Mouse (Mus musculus) midbrain, embryonic 10.5 days (tissue): ENCODE results near the gene Acacb. TPM values are rescaled to one million over a fixed set of nuclear protein-coding genes. Genes with fewer than 3 reads are reported as not detected.

Source experiments
- DNase-seq: peaks from one replicate; pipeline ENCODE4 v3.0.0-alpha.2; 2017; ENCODE audit warnings: low spot score
- H3K27ac ChIP-seq: fragments of 300-500 bp; sonication (generic); replicated peaks from 2 replicates; pipeline ENCODE4 v1.5.1; 2016; ENCODE audit warnings: mild to moderate bottlenecking
- H3K27me3 ChIP-seq: fragments of 300-500 bp; sonication (generic); 2 replicates; pipeline ENCODE4 v1.6.1; 2016; ENCODE audit warnings: low read depth, mild to moderate bottlenecking; ENCODE audit not compliant: poor library complexity, severe bottlenecking
- H3K36me3 ChIP-seq: fragments of 300-500 bp; sonication (generic); 2 replicates; pipeline ENCODE4 v1.6.1; 2016; ENCODE audit warnings: mild to moderate bottlenecking, moderate library complexity
- H3K4me1 ChIP-seq: fragments of 300-500 bp; sonication (generic); 2 replicates; pipeline ENCODE4 v1.6.1; 2016
- H3K4me3 ChIP-seq: fragments of 300-500 bp; sonication (generic); 2 replicates; pipeline ENCODE4 v1.5.1; 2016; ENCODE audit warnings: mild to moderate bottlenecking, moderate library complexity
- H3K9me3 ChIP-seq: fragments of 300-500 bp; sonication (generic); replicated peaks from 2 replicates; pipeline ENCODE4 v1.6.1; 2016; ENCODE audit warnings: mild to moderate bottlenecking
- WGBS: fragments of 180-500 bp; shearing (Covaris S2); methylation state at CpG from one replicate; pipeline ENCODE4 v1.1.7; 2016; 5-methylcytosine and 5-hydroxymethylcytosine counted together
- polyA plus RNA-seq: library from polyadenylated mRNA; unstranded; fragments of >200 nt; fragmentation: Nextera tagmentation; extraction: Ambion mirVana; gene quantifications from 2 replicates; pipeline ENCODE4 v1.2.1, GENCODE M21; 2016

The Acacb gene
- polyA plus RNA-seq, 1 experiment from 2014 or later: 2.6 TPM

GRCm38 (mm10) chr5:114147043-114147972 lies 973 bp downstream of the Acacb start:
- Histone ChIP-seq H3K9me3 (no peaks in the 10 kb centered on the region), H3K4me1 (peaks cover 21% of the 10 kb centered on the region), H3K4me3 (no peak overlapping the region), H3K36me3 (no peaks in the 10 kb centered on the region), H3K27ac (no peak overlapping the region), H3K27me3 (no peaks in the 10 kb centered on the region)
- no peak for DNase-seq
- WGBS: 84% methylated on average over 14 of the region's 14 CpGs

DNA sequence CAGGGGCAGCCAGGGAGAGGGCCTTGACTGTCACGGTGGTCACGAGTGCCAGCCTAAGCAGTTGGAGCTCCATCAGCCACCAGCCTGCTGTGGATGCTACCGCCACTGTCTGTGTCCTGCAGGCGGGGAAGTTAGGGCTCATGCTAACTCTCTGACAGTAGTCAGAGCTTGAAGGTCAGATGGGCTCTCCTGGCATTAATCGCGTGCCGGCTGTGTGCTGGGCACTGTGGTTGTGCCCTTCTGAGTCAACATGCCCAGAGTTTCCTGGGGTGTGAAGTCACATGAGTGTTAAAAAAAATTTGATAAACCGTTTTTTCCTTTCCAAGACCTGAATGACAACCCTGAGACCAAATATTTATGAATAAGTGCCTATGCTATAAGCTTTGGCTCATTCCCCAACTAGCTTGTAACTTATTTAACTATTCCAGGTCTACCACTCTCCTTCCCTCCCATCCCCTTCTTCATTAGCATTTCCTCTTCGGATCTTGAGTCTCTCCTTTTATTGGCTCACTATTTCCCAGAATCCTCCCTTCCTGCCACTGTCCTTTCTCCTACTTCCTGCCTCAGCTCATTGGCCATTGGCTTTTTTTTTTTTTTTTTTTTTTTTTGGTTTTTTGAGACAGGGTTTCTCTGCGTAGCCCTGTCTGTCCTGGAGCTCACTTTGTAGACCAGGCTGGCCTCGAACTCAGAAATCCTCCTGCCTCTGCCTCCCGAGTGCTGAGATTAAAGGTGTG lies 6.2 kb downstream of the Acacb start:
- Histone ChIP-seq H3K27ac (no peak overlapping the region), H3K4me3 (no peak overlapping the region), H3K9me3 (no peaks in the 10 kb centered on the region), H3K27me3 (no peaks in the 10 kb centered on the region), H3K4me1 (peaks cover 9% of the 10 kb centered on the region), H3K36me3 (no peaks in the 10 kb centered on the region)
- DNase-seq: no peak
- 86% methylated on average over 12 of the region's 12 CpGs for WGBS

DNA sequence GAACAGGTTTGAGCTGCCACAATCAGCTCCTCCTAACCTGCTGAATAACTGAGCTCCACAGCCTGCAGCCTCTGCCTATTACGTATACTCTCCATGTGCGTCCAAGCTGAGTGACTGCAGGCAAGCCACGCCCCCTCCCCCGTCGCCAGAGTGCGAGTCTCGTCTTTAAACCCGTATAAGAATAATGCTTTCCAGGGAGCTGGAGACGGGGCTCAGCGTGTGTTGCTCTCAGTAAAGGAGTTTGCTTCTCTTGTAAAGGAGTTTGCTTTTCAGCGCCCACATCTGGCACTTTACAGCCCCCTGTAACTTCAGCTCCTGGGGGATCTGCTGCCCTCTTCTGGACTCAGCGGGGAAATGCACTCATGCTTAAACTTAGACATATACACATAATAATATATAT lies 7.2 kb downstream of the Acacb start:
- 2% methylated on average over 12 of the region's 12 CpGs for WGBS
- Histone ChIP-seq H3K4me1 (peaks cover 9% of the 10 kb centered on the region), H3K27me3 (no peaks in the 10 kb centered on the region), H3K4me3 (peak overlapping the region; percentile 49), H3K27ac (no peak overlapping the region), H3K36me3 (no peaks in the 10 kb centered on the region), H3K9me3 (no peaks in the 10 kb centered on the region)
- peak; percentile 49 for DNase-seq

DNA sequence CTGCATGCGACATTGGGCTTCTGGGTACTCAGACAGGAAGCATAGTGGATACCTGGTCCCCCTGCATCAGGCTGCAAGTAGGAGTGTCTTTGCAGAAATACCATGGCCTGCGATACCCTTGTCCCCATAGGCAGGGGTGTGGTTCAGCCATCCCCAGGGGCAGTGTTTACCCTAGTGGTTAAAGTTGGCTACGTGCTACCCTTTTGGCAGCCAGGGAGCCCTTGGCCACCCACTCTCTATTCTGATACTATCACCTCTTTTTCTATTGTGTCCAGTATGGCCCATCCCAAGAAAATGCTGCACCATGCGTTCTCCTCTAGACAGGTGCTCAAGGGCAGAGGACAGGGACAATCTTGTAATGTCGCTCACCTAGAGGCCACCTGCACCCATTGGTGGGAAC lies 8.4 kb downstream of the Acacb start:
- H3K4me1 ChIP-seq: peaks cover 9% of the 10 kb centered on the region
- H3K36me3 ChIP-seq: no peaks in the 10 kb centered on the region
- H3K9me3 ChIP-seq: no peaks in the 10 kb centered on the region
- H3K27ac ChIP-seq: no peak overlapping the region
- DNase-seq: no peak
- H3K27me3 ChIP-seq: no peaks in the 10 kb centered on the region
- no peak overlapping the region for H3K4me3 ChIP-seq
- 79% methylated on average over 5 of the region's 5 CpGs for WGBS

GRCm38 (mm10) chr5:114155168-114155933 lies 9.0 kb downstream of the Acacb start:
- Histone ChIP-seq H3K27me3 (no peaks in the 10 kb centered on the region), H3K9me3 (no peaks in the 10 kb centered on the region), H3K36me3 (no peaks in the 10 kb centered on the region), H3K27ac (no peak overlapping the region), H3K4me3 (no peak overlapping the region), H3K4me1 (peaks cover 9% of the 10 kb centered on the region)
- DNase-seq: no peak
- WGBS: 71% methylated on average over 9 of the region's 9 CpGs

DNA sequence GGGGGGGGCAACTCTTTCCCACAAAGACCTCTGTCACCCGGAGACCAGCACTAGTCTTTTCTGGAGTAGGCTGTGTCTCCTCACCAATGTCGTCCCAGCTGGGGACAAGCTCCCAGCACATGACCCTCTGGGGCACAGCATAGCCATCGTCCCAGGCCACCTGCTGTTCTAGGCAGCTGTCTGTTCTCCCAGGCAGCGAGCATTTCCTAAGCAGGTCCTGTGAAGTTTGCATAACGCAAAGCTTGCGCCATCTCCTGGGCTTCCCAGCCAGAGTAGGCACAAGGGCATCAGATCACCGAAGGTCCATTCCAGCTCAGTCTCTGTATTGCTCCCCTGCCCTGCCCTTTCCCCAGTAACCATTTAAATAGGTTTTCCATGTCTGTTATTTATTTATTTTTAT lies 10.9 kb downstream of the Acacb start:
- no peaks in the 10 kb centered on the region for H3K27me3 ChIP-seq
- no peak for DNase-seq
- peaks cover 9% of the 10 kb centered on the region for H3K4me1 ChIP-seq
- H3K9me3 ChIP-seq: no peaks in the 10 kb centered on the region
- 48% methylated on average over 7 of the region's 7 CpGs for WGBS
- no peaks in the 10 kb centered on the region for H3K36me3 ChIP-seq
- no peak overlapping the region for H3K4me3 ChIP-seq
- no peak overlapping the region for H3K27ac ChIP-seq

- WGBS: 86% methylated on average over 6 of the region's 6 CpGs
- no peaks in the 10 kb centered on the region for H3K36me3 ChIP-seq
- 0 out of 2 replicates have a peak, but pooled peaks cover 3% of the 10 kb centered on the region for H3K4me1 ChIP-seq
- no peaks in the 10 kb centered on the region for H3K9me3 ChIP-seq
- H3K27ac ChIP-seq: no peak overlapping the region
- no peak for DNase-seq
- no peaks in the 10 kb centered on the region for H3K27me3 ChIP-seq
- H3K4me3 ChIP-seq: no peak overlapping the region
Observed at GRCm38 (mm10) chr5:114161424-114161823, 15.1 kb downstream of the Acacb start.

DNA sequence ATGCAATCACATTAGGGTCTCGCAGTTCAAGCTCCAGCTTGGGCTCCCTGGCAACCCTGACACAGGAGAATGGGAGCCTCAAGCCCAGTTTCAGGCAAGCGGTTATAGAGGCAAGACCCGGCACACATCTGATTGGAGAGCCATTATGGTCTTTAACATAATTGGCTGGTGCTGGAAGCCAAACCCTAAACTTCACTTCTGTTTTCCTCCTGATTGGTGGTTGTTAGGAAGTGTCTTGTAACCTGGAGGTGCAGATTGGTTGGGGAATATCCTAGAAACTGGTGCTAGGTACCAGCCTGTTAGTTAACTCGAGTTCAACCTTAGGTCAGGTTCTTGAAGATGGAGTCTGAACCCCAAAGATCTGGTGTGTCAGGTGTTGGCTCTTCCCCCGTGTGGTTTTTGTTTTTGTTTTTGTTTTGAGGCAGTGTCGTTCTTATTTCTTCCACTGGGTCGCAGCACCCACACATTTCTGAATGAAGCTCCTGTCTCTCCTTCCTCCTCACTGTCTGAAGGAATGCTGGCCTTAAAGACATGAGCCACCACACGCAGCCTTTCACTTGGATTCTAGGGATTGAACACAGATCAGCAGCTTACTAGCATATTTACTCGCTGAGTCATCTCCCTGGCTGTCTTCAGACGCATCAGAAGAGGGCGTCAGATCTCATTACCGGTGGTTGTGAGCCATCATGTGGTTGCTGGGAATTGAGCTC lies 15.9 kb downstream of the Acacb start:
- H3K36me3 ChIP-seq: no peaks in the 10 kb centered on the region
- H3K27me3 ChIP-seq: no peaks in the 10 kb centered on the region
- H3K27ac ChIP-seq: no peak overlapping the region
- no peaks in the 10 kb centered on the region for H3K4me1 ChIP-seq
- H3K4me3 ChIP-seq: no peak overlapping the region
- DNase-seq: no peak
- 64% methylated on average over 12 of the region's 12 CpGs for WGBS
- H3K9me3 ChIP-seq: no peaks in the 10 kb centered on the region

DNA sequence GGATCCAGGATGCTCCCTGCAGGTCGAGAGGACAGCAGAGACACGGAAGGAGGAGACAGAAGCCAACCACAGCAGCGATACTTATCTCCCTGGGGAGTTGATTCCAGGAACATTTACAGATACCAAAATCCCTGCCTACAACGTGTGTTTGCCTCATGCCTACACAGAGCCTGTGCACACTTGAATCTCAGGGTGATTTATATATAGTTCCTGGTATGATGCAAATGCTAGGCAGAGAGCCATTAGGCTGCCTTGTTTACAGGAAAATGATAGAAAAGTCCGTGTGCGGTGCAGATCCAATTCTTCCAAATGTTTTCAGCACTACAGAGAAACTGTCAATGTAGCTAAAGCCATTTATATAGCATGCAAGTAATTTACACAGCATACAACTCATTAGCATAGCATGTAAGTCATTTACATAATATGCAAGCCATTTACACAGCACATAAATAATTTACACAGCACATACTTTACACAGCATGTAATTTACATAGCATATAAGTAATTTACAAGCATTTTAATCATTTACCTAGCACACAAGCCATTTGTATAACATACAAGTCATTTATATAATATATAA lies 16.9 kb downstream of the Acacb start:
- Histone ChIP-seq H3K9me3 (no peaks in the 10 kb centered on the region), H3K27me3 (no peaks in the 10 kb centered on the region), H3K27ac (no peak overlapping the region), H3K4me1 (no peaks in the 10 kb centered on the region), H3K36me3 (no peaks in the 10 kb centered on the region), H3K4me3 (no peak overlapping the region)
- WGBS: 83% methylated on average over 6 of the region's 6 CpGs
- no peak for DNase-seq

DNA sequence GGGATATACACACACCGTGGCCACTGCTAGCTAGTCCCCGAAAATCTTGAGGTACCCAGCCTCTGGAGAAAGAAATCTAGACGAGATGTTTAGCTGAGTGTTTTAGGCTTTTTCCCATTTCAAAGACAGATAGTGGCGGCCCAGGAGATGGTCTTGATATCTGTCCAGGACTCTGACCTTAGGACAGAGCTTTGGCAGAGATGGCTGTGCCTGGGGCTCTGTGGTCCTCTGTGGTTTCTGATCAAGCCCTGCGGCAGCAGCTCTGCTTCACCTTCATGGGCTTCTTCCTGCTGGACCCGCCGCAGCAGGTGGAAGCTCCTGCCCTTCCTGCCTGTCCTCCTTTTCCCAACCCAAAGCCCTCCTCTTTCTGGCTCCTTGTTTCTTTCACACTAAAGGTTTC lies 24.0 kb downstream of the Acacb start:
- Histone ChIP-seq H3K4me1 (peaks cover 11% of the 10 kb centered on the region), H3K9me3 (no peaks in the 10 kb centered on the region), H3K27ac (no peak overlapping the region), H3K36me3 (no peaks in the 10 kb centered on the region), H3K4me3 (no peak overlapping the region), H3K27me3 (peaks cover 9% of the 10 kb centered on the region)
- WGBS: 82% methylated on average over 7 of the region's 7 CpGs
- DNase-seq: no peak

GRCm38 (mm10) chr5:114172936-114173335 lies 26.6 kb downstream of the Acacb start:
- peaks cover 24% of the 10 kb centered on the region for H3K4me1 ChIP-seq
- 95% methylated on average over 3 of the region's 3 CpGs for WGBS

DNA sequence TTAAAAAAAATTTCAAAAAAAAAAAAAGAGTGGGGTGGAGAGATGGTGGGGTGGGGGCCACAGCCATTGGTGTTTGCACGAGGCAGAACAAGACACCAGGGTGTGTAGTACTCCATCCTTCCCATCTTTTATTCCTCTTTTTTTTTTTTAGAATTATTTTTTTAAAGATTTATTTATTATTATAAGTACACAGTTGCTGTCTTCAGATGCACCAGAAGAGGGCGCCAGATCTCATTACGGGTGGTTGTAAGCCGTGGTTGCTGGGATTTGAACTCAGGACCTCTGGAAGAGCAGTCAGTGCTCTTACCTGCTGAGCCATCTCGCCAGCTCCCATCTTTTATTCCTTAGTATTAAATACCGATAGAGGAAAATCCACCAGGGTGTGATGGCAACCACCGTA lies 27.1 kb downstream of the Acacb start:
- Histone ChIP-seq H3K27ac (no peak overlapping the region), H3K9me3 (no peaks in the 10 kb centered on the region), H3K36me3 (no peaks in the 10 kb centered on the region), H3K27me3 (peaks cover 14% of the 10 kb centered on the region), H3K4me3 (no peak overlapping the region), H3K4me1 (peaks cover 24% of the 10 kb centered on the region)
- DNase-seq: no peak
- WGBS: 74% methylated on average over 7 of the region's 7 CpGs

More at GRCm38 (mm10) chr5:114172936-114173335, 26.6 kb downstream of the Acacb start:
- H3K9me3 ChIP-seq: no peaks in the 10 kb centered on the region
- H3K27me3 ChIP-seq: peaks cover 14% of the 10 kb centered on the region
- no peak overlapping the region for H3K4me3 ChIP-seq
- no peak for DNase-seq
- no peaks in the 10 kb centered on the region for H3K36me3 ChIP-seq
- no peak overlapping the region for H3K27ac ChIP-seq
